Mouse (Mus musculus) gastrocnemius, postnatal 4 days (tissue): Measurements from ENCODE around the gene Astn2. TPM values are rescaled to one million over a fixed set of nuclear protein-coding genes. Genes with fewer than 3 reads are reported as not detected.

Experiments
- DNase-seq, 2 experiments: peaks; one replicate each; pipeline ENCODE4 v3.0.0; 2021 to 2022; ENCODE audit warnings: low spot score in 2 of 2, mixed read lengths in 2 of 2
- total RNA-seq, 2 experiments: library from RNA; stranded (reverse); gene quantifications; 2 replicates each; pipeline ENCODE4 v1.2.3; 2021

Astn2 gene
- total RNA-seq, 2 experiments from 2014 or later, result 3.3 to 4.3 TPM

GRCm38 (mm10) chr4:66175887-66176533 is 228.4 kb downstream of the Astn2 start:
- DNase-seq, result no peak

GRCm38 (mm10) chr4:66171583-66171982 is 232.8 kb downstream of the Astn2 start:
- DNase-seq, result no peak

GRCm38 (mm10) chr4:66170787-66171186 is 233.6 kb downstream of the Astn2 start:
- no peak for DNase-seq

- no peak for DNase-seq
Observed at GRCm38 (mm10) chr4:66169485-66169884, 234.9 kb downstream of the Astn2 start.

GRCm38 (mm10) chr4:66158714-66159113 is 245.7 kb downstream of the Astn2 start:
- DNase-seq, result no peak

- DNase-seq, result no peak
Observed at GRCm38 (mm10) chr4:66157439-66158113, 246.8 kb downstream of the Astn2 start.

DNA sequence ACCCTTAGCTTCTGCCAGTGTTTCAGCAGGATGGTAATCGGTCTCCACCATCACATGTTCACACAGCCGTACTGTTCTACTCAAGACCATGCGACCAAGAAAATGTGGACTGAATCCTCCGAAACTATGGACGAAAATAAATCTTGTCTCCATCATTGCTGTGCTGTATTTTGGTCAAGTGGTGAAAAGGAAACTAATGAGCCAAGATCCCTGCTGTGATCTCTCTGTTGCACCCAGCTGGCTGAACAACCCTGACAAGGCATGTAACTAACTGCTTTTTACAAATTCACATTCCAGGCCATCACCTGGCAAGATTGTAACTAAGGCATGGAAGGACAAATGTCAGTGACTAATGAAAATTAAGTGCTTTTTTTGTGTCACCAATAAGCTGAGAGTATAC is 257.9 kb downstream of the Astn2 start:
- no peak for DNase-seq

DNA sequence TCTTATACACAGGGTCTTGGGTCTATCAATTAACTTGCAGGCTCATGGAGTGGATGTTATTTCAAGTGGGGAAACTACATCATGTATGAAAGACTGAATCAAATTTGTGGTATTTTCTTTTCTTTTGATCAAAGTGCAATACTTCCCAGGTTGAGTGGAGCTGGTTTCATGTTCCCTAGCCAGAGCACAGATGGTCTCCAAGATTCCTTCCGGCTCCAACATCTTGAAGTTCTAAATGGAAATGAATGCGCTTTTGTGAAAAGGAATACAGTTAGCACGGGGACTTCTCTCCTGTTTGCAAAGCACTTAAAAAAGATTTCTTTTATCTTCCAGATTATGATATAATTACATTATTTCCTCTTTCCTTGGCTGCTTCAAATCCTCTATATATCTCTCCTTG is 278.2 kb downstream of the Astn2 start:
- no peak for DNase-seq

DNA sequence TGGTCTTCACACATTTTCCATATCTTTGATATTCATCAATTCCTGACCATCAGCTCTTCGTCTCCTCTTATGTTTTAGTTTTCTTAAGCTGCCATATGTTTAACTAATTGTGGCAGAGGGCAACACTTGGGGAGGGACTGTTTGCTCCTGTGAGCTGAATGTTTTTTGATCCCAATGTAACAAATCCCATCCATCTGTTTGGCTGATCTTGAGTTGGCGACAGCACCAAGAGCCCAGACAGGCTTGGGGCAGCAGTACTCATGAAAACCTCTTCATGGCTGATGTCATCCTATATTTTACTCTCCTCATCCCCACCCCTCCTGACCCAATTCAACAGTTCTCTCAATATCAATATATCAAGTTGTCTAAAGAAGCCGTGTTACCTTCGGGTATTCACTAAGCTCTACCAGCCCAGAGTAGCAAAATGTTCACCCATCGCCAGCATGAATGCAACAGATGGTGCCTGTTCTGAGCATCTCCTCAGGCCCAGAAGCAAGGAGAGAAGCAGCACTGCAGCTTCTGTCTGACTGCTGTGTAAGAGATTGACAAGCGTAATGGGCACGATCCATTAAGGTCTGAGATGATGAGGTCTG is 281.5 kb downstream of the Astn2 start:
- DNase-seq, result no peak

DNA sequence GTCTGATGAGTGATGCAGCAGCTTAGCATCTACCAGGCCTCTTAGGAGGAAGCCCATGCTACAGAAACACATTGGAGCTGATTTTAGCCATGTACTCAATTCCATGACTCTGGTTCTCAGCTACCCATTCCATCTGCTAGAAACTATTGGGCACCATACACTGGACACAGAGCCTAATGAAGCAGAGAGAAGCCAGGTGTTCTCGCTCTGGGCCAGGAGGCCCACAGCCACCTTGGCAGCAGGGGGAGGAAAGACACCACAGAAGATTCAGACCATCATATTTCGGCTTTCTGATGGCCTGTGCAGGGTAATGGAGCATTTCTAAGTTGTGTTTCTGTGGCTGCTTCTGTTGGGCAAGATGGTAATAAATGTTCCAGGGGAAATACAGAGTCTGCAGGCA is 290.2 kb downstream of the Astn2 start:
- DNase-seq, result no peak

- DNase-seq, result no peak
Observed at GRCm38 (mm10) chr4:66102037-66102436, 302.4 kb downstream of the Astn2 start.

DNA sequence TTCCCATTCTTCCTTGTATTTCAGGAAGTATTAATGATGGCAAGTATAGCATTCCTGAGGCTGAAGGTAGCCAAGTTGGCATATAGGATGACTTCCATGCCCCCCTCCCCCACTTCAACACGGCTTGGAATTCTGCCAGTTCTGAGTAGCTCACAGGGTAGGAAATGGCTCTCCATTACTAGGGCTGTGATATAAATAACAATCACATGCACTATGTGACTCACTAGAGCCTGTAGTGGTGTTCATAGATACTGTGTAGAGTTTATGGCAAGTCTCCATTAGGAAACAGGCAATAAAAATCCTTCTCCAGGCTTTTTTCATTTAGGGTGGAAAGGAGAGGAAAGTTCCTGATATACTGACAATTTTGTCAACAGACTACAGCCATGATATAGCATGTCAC is 306.8 kb downstream of the Astn2 start:
- DNase-seq, result no peak

GRCm38 (mm10) chr4:66096104-66096503 is 308.3 kb downstream of the Astn2 start:
- no peak for DNase-seq

- no peak for DNase-seq
Observed at GRCm38 (mm10) chr4:66057161-66057560, 347.2 kb downstream of the Astn2 start.

GRCm38 (mm10) chr4:66055690-66056089 is 348.7 kb downstream of the Astn2 start:
- no peak for DNase-seq

DNA sequence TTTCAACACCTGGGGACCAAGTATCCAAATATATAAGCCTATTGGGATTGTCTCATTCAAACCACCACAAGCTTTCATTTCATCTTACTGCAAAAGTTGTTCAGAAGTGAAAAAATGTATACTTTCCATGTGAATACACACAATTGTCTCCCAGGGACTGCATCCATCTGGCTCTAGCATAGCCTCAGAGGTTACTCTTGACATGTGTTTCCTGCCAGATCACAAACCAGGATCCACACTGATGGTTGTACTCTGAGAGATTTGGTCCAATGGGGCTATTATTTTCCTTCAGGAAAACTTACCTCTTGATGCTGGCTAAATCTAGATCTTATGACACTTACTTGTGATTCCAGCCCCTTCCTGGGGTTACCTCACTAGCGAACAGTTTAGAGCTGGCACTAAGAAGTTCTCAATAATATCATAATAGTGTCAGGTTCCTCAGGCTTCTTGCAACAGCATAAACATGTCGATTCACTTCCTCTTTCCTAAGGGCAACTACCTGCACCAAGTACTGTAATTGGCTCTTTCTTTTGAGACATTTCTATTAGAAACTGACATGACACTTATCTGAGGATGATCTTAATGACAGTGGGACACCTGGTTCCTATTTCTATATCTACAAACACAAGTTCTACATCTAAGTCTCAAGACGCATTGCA is 361.3 kb downstream of the Astn2 start:
- no peak for DNase-seq

DNA sequence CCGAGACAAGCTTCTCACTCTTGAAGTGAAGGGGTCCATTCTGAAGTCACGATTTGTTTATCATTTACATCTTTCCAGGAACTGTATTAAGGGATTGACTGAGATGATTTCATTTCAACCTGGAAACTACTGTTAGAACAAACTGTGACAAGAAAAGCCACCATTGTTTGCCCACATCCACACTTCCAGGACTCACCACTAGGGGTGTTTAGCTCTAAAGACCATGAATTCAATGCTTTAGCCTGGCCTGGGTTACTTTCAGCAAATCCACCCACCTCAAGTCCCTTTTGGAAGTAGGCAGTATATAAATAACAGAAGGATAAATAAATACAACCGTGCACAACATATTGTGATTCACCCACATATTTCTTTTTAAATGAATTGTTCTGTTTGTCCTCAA is 370.6 kb downstream of the Astn2 start:
- DNase-seq, result no peak

GRCm38 (mm10) chr4:66031320-66031870 is 373.0 kb downstream of the Astn2 start:
- DNase-seq, result no peak

- DNase-seq, result no peak
Observed at GRCm38 (mm10) chr4:66029901-66030300, 374.5 kb downstream of the Astn2 start.

GRCm38 (mm10) chr4:66027866-66028265 is 376.5 kb downstream of the Astn2 start:
- DNase-seq, result no peak

- peak in 1 of 2 experiments; percentile 26 for DNase-seq
Observed at GRCm38 (mm10) chr4:66025393-66026062, 378.9 kb downstream of the Astn2 start.
